In the genomic region with DNA sequence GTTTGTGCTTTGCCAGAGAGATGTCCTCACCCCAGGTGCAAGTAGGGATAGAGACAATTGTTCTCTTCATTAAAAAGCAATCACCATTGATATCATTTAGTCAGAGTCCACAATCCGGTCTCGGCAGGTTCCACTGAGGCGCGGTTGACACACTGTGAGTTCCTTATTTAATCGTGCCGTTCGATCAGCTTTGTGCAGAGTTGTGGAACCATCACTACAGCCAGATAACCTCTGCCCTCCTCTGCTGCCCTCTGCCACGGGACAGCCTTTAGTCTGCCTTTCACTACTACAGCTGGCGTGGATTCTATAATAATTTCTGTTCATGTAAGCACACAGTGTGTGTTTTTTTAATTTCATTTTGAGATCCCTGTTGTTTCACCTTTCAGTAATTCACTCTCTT, we compare ENCODE assay signal across 28 mouse cellular contexts. TPM values are rescaled to one million over a fixed set of nuclear protein-coding genes. Genes with fewer than 3 reads are reported as not detected.
A peak's percentile ranks its signal among the peaks of the same experiment; 100 is the strongest.
DNase-seq lines count a peak whose midpoint lies in the region; ATAC-seq and TF ChIP-seq lines count a peak whose summit lies in the region.
"Had no signal": no experiment of that assay in that cellular context is flagged by ENCODE, and none has a peak within 500 bp of the region (broad histone marks: within the 10 kb centered on the region; RNA-seq: fewer than 3 reads in every experiment).

No protein-coding gene starts in this region.

- no peak for TF ChIP-seq EP300 in liver, embryonic 14.5 days (IDR thresholded peaks at IDR 0.05; ENCODE audit: low read depth)
- TF ChIP-seq EP300 in liver, postnatal 0 days (IDR thresholded peaks at IDR 0.05; ENCODE audit: low read depth) = no peak

- H3K27me3 ChIP-seq in heart, embryonic 12.5 days (replicated peaks) = no peaks in the 10 kb centered on the region
- H3K27me3 ChIP-seq in liver, embryonic 12.5 days (replicated peaks) = no peaks in the 10 kb centered on the region
- no peaks in the 10 kb centered on the region for H3K27me3 ChIP-seq in liver, embryonic 14.5 days (ENCODE audit: control insufficient read depth, insufficient read depth, low read length)
- no peaks in the 10 kb centered on the region for H3K27me3 ChIP-seq in liver, postnatal 0 days (ENCODE audit: insufficient read depth, low read length)
- H3K27me3 ChIP-seq: embryonic facial prominence, embryonic 13.5 days; forebrain, embryonic 12.5 days; forebrain, embryonic 15.5 days; heart, embryonic 15.5 days; hindbrain, embryonic 13.5 days; intestine, embryonic 15.5 days had no signal

- no peaks in the 10 kb centered on the region for H3K9me3 ChIP-seq in heart, embryonic 12.5 days (replicated peaks)
- H3K9me3 ChIP-seq in liver, embryonic 12.5 days (replicated peaks) = no peaks in the 10 kb centered on the region
- no peaks in the 10 kb centered on the region for H3K9me3 ChIP-seq in liver, embryonic 14.5 days (ENCODE audit: control insufficient read depth, low read length)
- H3K9me3 ChIP-seq in liver, postnatal 0 days (ENCODE audit: low read length) = no peaks in the 10 kb centered on the region
- H3K9me3 ChIP-seq: embryonic facial prominence, embryonic 10.5 days; embryonic facial prominence, embryonic 13.5 days; forebrain, embryonic 12.5 days; forebrain, embryonic 15.5 days; heart, embryonic 15.5 days; hindbrain, embryonic 10.5 days; hindbrain, embryonic 13.5 days; intestine, embryonic 15.5 days had no signal

- H3K4me1 ChIP-seq in heart, embryonic 12.5 days (replicated peaks) = peaks cover 7% of the 10 kb centered on the region; the same call in 1 of the 2 replicates
- peaks cover 53% of the 10 kb centered on the region for H3K4me1 ChIP-seq in liver, embryonic 12.5 days
- H3K4me1 ChIP-seq in liver, embryonic 14.5 days (replicated peaks; ENCODE audit: control insufficient read depth in 2 of 2, insufficient read depth in 2 of 2, low read length in 1 of 2) = peaks cover 7 to 16% of the 10 kb centered on the region in 2 experiments
- H3K4me1 ChIP-seq in liver, postnatal 0 days (ENCODE audit: insufficient read depth) = peaks cover 5% of the 10 kb centered on the region; the same call in 1 of the 2 replicates
- H3K4me1 ChIP-seq: heart, embryonic 15.5 days; intestine, embryonic 15.5 days had no signal

- ATAC-seq in heart, embryonic 12.5 days (ENCODE audit: insufficient number of reproducible peaks, low FRiP score) = no peak
- 0 out of 2 replicates have a peak, but pooled peaks have one; percentile 36 for ATAC-seq in liver, embryonic 12.5 days
- no peak; the same call in 1 of the 2 replicates for ATAC-seq in liver, embryonic 14.5 days (ENCODE audit: insufficient read depth)
- ATAC-seq in liver, postnatal 0 days = peak; percentile 76
- ATAC-seq: CD4-positive, CD25-positive, alpha-beta regulatory T cell, adult 4 months; forebrain, embryonic 15.5 days; hindbrain, embryonic 16.5 days; intestine, embryonic 15.5 days had no signal

- no peak overlapping the region for H3K9ac ChIP-seq in heart, embryonic 12.5 days
- no peak overlapping the region for H3K9ac ChIP-seq in liver, embryonic 12.5 days
- no peak overlapping the region; the same call in 1 of the 2 replicates for H3K9ac ChIP-seq in liver, embryonic 14.5 days (replicated peaks)
- no peak overlapping the region for H3K9ac ChIP-seq in liver, postnatal 0 days (replicated peaks)
- H3K9ac ChIP-seq: embryonic facial prominence, embryonic 13.5 days; forebrain, embryonic 12.5 days; forebrain, embryonic 15.5 days; heart, embryonic 15.5 days; hindbrain, embryonic 13.5 days; intestine, embryonic 15.5 days had no signal

- H3K36me3 ChIP-seq in heart, embryonic 12.5 days = no peaks in the 10 kb centered on the region
- no peaks in the 10 kb centered on the region for H3K36me3 ChIP-seq in liver, embryonic 12.5 days
- no peaks in the 10 kb centered on the region for H3K36me3 ChIP-seq in liver, embryonic 14.5 days (replicated peaks; ENCODE audit: control insufficient read depth, insufficient read depth, low read depth)
- no peaks in the 10 kb centered on the region for H3K36me3 ChIP-seq in liver, postnatal 0 days (replicated peaks; ENCODE audit: insufficient read depth, low read length)
- H3K36me3 ChIP-seq: embryonic facial prominence, embryonic 10.5 days; embryonic facial prominence, embryonic 13.5 days; forebrain, embryonic 12.5 days; forebrain, embryonic 15.5 days; heart, embryonic 15.5 days; hindbrain, embryonic 10.5 days; hindbrain, embryonic 13.5 days; intestine, embryonic 15.5 days had no signal

- no peak overlapping the region for H3K4me3 ChIP-seq in heart, embryonic 12.5 days
- no peak overlapping the region for H3K4me3 ChIP-seq in liver, embryonic 12.5 days
- no peak overlapping the region for H3K4me3 ChIP-seq in liver, embryonic 14.5 days (ENCODE audit: insufficient read depth in 1 of 2, low read depth in 2 of 2, low read length in 2 of 2)
- H3K4me3 ChIP-seq in liver, postnatal 0 days (ENCODE audit: low read depth, low read length) = no peak overlapping the region
- H3K4me3 ChIP-seq: embryonic facial prominence, embryonic 10.5 days; embryonic facial prominence, embryonic 13.5 days; erythroblast, embryonic 14.5 days; forebrain, embryonic 12.5 days; forebrain, embryonic 15.5 days; heart, embryonic 15.5 days; hindbrain, embryonic 10.5 days; hindbrain, embryonic 13.5 days; intestine, embryonic 15.5 days had no signal

- no peak overlapping the region for H3K4me2 ChIP-seq in heart, embryonic 12.5 days
- H3K4me2 ChIP-seq in liver, embryonic 12.5 days = no peak overlapping the region
- 0 out of 2 replicates have a peak overlapping the region, but pooled peaks have one; percentile 14 for H3K4me2 ChIP-seq in liver, embryonic 14.5 days (ENCODE audit: low read depth)
- no peak overlapping the region for H3K4me2 ChIP-seq in liver, postnatal 0 days (ENCODE audit: low read depth, low read length)
- H3K4me2 ChIP-seq: embryonic facial prominence, embryonic 13.5 days; forebrain, embryonic 12.5 days; forebrain, embryonic 15.5 days; heart, embryonic 11.5 days; heart, embryonic 15.5 days; hindbrain, embryonic 13.5 days; intestine, embryonic 15.5 days had no signal

- DNase-seq in heart, adult 11 months = peak; percentile 67
- DNase-seq in liver, embryonic 14.5 days (ENCODE audit: low read depth in 3 of 3, low spot score in 3 of 3) = no peak
- DNase-seq in liver, postnatal 0 days = no peak
- no peak for DNase-seq in ovary, postnatal 10 days (ENCODE audit: low spot score)
- DNase-seq in natural killer cell, adult 2 months (ENCODE audit: low spot score in 2 of 2) = no peak
- DNase-seq: adrenal gland, adult 2 months; adrenal gland, postnatal 25 days; cerebellum, adult 11-12 months; cerebellum, adult 9-10 months; cerebellum, postnatal 14 days; gastrocnemius, postnatal 10 days; gastrocnemius, postnatal 36 days; heart, postnatal 10 days; heart, postnatal 36 days had no signal

- 70% methylated on average over 9 of the region's 9 CpGs for WGBS in heart, embryonic 12.5 days
- WGBS in liver, embryonic 12.5 days (ENCODE audit: insufficient replicate concordance) = 71% methylated on average over 9 of the region's 9 CpGs
- WGBS in liver, embryonic 14.5 days (ENCODE audit: insufficient replicate concordance) = 63% methylated on average over 9 of the region's 9 CpGs
- WGBS in liver, postnatal 0 days (ENCODE audit: insufficient replicate concordance) = 54% methylated on average over 9 of the region's 9 CpGs

- H3K27ac ChIP-seq in heart, embryonic 12.5 days (ENCODE audit: poor library complexity, severe bottlenecking) = no peak overlapping the region
- no peak overlapping the region for H3K27ac ChIP-seq in liver, embryonic 12.5 days
- no peak overlapping the region for H3K27ac ChIP-seq in liver, embryonic 14.5 days
- H3K27ac ChIP-seq in liver, postnatal 0 days (ENCODE audit: low read depth) = no peak overlapping the region
- H3K27ac ChIP-seq: embryonic facial prominence, embryonic 10.5 days; embryonic facial prominence, embryonic 13.5 days; forebrain, embryonic 12.5 days; forebrain, embryonic 15.5 days; heart, embryonic 15.5 days; hindbrain, embryonic 10.5 days; hindbrain, embryonic 13.5 days; intestine, embryonic 15.5 days had no signal

- TF ChIP-seq CTCF in liver, embryonic 14.5 days (IDR thresholded peaks at IDR 0.05; ENCODE audit: low read depth) = no peak
- TF ChIP-seq CTCF in liver, postnatal 0 days (IDR thresholded peaks at IDR 0.05; ENCODE audit: low read depth) = no peak

RNA-seq across cellular contexts. Expression of gene Ppm1l, which starts 17.2 kb away (rescaled TPM):
- 9.8 and 11.8 TPM in 2 replicates for polyA plus RNA-seq in heart, embryonic 12.5 days (2016; fragmentation: Nextera tagmentation; extraction: Ambion mirVana)
- polyA plus RNA-seq in liver, embryonic 12.5 days (2016; fragmentation: Nextera tagmentation; extraction: Ambion mirVana) = 7.2 and 7.4 TPM in 2 replicates
- polyA plus RNA-seq in liver, embryonic 14.5 days (2012; rRNA removed) = 1.9 and 2.4 TPM in 2 replicates
- polyA plus RNA-seq in liver, embryonic 14.5 days (2014; fragmentation: Nextera tagmentation; extraction: Ambion mirVana) = 3.7 and 5.6 TPM in 2 replicates
- polyA plus RNA-seq in liver, postnatal 0 days (2015; fragmentation: Nextera tagmentation; extraction: Ambion mirVana) = 2.4 and 2.8 TPM in 2 replicates

Comparison
In these comparisons a context has a peak if more than half of its experiments do, and no peak if none do; other contexts are left out.
1. ATAC-seq: peak in liver, embryonic 12.5 days (single experiment) and liver, postnatal 0 days (single experiment); none in heart, embryonic 12.5 days (single experiment) and liver, embryonic 14.5 days (single experiment).